Mouse (Mus musculus) adrenal gland, adult 8-10 months (tissue): ENCODE results near the gene Krt83. TPM values are rescaled to one million over a fixed set of nuclear protein-coding genes. Genes with fewer than 3 reads are reported as not detected.
A peak's percentile ranks its signal among the peaks of the same experiment; 100 is the strongest.
"Not testable (repeated sequence)": the region's sequence is repeated elsewhere in the genome, so short reads cannot be mapped to it uniquely, and the experiment has no call there.

Experiments
- DNase-seq: peaks from one replicate; pipeline ENCODE4 v3.0.0; 2022
- total RNA-seq, 4 experiments: library from RNA; stranded (reverse); gene quantifications; 2 replicates each; pipeline ENCODE4 v1.2.4; 2022

The Krt83 gene
- total RNA-seq = not detected

DNA sequence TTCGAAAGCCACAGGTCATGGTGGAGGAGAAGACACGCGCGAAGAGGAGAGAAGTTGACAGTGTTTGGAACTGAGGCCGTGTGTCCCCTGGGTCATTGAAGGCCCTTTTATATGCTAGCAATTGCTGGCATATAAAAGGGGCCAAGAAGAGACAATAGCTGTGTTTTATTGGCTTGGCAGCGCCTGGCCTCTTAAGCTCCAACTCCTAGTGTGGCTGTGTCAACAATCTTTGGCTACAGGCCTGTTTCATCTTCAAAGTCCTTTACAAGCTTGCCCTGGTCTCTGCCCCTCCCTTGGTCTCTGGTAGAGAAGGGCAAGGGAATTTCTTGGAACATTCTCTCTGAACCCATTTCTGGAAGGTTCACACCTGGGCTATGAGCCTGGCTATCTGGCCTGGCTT lies at the start of gene Krt83:
Gene Krt83 (minus strand): TSS at position 82 of the 400 bp plus-strand sequence.
- DNase-seq = no peak

DNA sequence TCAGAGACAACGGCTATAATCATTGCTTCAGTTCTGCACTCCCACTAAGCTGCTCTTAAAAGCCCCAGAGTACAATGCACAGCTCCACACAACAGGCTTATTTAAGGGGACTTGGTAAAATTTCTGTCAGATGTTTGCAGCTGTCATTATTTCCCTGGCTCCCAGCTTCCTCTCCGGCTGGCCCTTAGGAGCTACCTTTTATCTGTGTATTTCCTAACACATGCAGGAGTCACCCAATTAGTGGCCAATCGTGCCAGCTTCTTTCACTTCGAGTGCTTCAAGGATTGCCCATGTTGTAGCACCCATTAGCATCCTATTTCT lies 47.2 kb upstream of the Krt83 start:
- no peak for DNase-seq

DNA sequence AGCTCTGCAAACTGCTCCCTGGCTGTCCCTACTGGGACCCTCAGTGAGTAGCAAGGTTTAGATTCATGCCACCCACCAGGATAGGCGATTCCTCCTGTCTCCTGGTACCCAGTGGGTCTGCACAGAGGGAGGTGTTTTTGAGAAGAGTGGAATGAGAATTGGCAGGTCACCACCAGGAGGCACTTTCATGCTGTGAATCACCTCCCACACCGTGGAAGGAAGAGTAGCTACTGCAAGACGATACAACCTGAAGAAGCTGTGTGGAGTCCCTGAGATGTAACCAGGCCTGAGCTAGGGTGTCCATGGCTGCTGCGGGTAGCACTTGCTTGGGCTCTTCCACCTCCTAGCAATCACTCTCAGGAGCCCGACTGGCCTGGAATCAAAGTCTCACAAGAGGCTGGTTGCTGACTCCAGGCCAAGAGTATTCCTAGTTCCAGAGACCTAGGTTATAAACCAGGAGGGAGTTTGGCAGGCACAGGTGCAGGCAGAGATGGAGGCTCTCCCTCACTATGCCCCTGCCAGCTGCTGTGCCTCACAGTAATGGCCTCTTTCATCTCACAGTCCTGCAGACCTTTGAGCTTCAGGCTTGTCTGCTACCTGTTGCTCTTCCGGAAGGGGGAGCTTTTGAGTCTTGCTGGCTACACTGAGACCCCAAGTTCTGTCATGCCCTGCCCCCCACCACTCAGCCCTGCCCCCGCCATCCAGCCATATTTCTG lies 46.7 kb upstream of the Krt83 start:
- DNase-seq = no peak

DNA sequence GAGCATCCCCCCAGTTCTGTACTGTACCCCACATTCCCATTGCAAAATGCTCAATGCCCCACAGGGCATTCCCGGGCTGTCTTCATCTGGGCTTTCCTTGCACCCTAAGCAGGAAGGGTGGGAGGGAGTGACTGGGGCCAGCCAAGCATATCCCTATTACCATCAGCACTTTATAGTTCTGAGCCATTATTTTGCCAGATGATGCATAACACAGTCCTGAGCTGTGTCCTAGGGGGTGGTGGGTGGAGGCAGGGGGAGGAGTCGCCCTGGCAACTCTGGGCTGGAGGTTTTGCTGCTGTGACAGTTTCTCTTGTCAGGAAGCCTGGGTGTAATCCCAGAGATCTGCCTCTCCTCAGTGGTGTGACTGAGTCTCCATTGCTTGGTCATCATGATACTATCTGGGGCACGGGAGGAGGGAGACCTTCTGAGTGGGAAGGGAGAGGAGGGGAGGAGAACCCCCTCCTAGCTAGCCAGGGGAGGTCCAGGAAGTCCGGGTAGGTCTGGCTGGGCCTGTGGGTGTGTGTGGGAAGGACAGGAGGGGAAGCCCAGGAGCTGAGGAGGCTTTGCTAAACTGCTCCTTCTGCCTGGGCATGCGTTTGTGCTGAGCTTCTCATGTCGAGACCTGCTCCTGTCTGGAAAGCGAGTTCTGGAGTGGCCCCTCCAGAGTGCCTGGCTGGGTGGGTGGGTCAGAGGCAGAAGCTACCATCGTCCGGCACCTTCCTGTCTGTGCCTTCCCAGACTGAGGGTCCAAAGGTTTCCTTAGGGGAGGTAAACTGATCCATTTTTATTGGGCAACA lies 44.9 kb upstream of the Krt83 start:
- no peak for DNase-seq

DNA sequence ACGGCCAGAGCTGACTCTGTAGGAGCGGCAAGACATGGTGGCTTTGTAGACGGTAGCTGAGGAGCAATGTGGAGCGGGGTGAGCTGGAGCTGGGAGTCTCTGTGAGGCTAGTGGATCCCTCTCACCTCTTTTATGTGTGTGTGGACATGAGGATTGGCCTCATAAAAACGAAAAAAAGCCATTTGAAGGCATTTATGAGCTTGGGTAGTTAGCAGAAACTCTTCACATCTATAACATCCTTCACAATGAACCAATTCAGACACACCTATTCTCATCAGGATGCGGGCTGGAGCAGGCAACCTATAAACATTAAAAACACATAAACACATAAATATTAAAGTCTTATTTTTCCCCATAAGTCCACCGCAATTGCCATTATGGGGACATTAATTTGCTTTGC lies 41.4 kb upstream of the Krt83 start, which contains the start of gene Krt84:
Gene Krt84 (minus strand): TSS at position 101 of the 400 bp plus-strand sequence.
- DNase-seq = no peak

DNA sequence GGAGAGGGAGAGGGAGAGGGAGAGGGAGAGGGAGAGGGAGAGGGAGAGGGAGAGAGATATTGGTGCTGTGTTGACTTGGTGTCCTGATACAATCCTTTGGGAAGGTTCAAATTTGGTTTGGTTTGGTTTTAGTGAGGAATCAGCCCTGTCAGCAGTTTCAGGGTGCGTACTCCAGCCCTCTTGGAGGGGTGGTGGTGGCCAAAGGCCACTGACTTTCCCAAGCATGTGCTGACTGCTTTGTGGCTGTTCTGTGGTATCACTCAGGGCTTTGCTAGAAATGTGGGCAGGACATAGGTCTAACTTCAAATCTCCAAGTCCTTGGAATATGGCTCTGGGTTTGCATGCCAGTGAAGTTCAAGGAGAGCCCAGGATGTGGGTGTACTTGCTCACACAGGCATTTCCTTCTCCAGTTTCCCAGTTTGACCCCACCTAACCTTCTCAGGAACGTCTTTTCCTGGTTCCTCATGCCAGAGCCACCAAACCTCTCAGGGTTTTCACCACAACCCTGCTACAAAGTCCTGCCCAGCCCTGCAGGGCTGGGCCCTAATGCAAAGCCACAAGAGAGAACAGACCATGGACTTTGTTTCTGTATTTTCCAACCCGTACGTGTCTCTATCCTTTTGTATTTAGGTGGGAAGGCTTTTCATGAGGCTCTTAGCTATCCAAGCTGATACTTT lies 31.4 kb upstream of the Krt83 start:
- DNase-seq = no peak

DNA sequence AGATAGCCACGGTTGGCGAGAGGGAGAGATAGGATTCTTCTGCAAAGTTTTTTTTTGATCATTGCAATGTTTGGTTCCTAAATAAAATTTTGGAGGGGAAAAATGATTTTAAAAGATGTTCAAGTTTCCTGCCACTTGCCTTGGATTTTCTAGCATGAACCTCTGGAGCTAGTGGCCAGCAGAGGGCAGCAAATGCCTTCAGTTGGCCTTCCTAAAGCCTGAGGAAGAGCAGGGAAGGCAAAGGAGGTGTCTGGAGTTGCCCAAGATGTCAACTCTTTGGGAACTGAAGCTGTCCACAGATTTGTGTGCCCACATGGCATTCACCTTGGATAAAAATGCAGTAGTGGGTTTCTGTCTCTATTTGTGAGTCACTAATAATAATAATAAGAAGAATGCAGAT lies 28.5 kb upstream of the Krt83 start:
- DNase-seq = peak; percentile 50

DNA sequence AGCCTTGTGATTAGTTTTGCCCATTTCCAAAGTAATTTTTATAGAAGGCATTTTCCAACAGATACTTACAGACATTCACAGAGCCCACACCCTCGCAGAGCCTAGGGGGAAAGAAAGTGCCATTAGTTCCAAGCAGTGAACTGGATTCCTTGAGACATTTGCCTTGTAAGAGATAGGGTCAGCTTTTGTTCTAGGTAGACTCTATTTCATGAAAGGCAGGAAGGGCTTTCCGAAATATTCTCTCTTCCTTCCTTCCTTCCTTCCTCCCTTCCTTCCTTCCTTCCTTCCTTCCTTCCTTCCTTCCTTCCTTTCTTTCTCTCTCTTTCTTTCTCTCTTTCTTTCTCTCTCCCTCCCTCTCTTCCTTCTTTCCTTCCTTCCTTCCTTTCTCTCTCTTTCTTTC lies 25.8 kb upstream of the Krt83 start, which contains the start of gene Gm49425:
Gene Gm49425 (minus strand): TSS at position 101 of the 400 bp plus-strand sequence.
- DNase-seq = not testable (repeated sequence)

DNA sequence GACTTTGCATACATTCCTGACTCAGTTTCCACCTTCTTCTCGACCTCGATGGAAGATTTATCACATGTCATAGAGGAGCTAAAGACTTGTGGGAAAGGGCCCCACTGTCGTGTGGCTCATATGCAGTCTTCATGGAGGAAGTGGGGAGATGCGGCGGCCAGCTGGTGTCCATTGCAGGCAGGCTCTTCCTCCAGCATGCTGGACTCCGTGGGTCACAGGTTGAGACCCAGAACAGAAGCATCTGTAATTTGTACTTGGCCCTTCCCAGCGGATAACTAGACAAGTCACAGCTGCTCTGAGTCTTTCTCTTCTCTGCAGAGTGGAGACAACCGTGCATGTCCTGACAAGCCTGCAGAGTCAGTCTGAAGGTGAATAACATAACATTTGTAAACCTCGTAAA lies 16.9 kb upstream of the Krt83 start:
- no peak for DNase-seq

DNA sequence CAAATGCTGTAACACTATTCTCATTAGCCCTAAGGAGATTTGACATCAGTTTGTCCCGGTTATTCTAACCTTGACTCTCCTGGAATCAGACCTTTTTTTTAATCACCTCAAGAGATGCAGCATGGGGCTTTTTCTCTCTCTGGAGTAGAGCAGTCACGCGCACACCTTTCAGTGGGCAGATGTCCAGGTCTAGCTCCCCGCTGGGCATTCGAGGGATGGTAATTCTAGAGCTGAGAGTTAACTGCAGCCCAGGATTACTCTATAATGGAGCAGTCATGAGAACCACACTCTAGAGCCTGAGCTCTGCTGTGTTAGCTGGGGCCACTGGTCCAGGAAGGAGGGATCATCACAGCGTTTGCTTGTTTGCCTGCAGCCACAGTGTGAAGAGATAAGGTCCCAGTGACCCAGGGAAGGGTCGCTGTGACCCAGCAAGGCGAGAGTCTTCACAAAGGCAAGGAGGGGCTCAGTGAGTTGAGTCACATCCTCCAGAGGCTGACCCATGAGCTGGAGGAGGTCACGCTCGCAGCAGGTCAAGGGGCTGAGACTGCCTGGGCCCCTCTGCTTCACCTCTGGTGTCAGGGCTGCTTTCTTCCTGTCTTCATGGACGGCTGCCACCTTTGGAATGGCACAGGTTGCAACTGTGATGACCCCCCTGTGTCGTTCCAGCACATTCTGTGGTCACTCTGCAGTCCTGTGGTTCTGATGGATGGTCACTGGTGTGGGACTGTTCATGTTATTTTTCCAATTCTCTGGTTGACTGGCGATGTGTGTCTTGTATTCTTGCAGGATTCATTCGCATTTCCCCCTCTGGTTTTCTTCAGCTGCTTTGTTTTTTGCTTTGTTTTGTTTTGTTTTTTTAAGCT lies 15.8 kb upstream of the Krt83 start:
- DNase-seq = no peak

DNA sequence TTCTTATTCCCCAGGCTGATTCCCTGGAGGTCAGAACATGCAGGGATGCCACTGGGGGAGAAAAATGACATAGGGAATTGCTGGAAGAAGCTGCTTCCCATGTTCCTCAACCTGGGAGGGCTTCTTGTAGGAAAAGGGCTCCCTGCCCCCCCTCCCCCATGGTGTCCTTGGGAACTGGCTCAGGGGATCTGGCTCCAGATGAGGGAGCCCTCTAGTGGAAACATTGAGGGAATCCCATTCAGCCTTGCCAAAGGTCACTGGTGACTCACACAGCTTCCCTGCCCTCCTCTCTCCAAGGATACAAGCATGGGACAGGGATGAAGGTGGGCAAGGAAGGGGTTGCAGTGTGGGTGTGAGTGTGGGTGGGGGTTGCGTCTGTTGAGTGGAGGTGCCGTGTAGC lies 5.9 kb upstream of the Krt83 start:
- peak; percentile 77 for DNase-seq

DNA sequence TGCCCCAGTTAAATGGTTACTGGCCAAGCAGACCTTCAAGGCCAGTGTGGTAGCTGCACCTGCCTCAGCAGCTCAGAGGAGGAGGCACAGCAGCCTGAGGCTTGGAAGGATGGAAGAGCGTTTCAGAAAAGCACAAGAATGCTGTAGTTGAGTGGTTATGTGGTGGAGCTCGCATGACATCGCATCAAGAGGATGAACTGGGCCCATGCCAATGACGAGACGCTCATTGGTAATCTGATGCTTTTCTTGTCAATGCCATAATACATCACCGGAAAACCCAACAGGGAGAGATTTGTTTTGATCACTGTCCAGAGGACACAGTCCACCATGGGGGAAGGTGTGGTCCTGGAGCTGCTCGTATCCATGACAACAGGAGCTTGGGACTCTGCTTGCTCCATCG lies 4.0 kb upstream of the Krt83 start:
- no peak for DNase-seq

DNA sequence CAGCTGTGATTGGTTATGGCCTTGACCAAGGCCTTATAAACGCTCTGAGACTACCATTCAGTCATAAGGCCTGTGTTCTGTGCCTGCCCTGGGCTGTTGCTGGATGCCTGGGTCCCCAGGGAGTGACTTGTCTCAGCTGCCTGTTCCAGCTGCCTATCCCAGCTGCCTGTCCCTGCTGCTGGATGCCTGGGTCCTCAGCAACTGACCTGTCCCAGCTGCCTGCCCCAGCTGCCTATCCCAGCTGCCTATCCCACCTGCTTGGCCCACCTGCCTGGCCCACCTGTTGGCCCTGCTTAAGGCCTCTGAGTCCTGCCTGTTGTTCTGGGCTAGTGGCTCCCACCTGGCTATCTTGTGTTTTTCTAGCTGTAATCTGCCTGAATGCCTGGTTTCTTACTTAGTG lies 2.9 kb upstream of the Krt83 start:
- no peak for DNase-seq

DNA sequence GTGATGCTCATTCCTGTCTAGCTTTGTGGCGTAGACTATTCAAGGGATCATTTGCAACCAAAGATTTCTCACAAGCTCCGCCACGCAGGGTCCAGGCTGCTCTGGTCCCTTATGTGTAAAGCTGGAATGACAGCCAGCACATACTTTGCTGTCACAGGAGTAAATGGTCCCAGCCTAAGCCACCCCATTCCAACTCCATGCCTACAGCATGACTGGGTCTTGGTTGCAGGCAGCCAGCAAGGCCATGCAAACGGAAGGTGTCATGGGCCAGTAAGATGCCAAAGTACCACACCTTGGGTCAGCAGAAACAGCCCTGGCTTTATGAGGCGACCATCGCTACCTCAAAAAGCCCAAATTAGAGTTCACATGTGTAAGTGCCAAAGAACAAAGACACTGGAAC lies 2.4 kb upstream of the Krt83 start:
- no peak for DNase-seq

DNA sequence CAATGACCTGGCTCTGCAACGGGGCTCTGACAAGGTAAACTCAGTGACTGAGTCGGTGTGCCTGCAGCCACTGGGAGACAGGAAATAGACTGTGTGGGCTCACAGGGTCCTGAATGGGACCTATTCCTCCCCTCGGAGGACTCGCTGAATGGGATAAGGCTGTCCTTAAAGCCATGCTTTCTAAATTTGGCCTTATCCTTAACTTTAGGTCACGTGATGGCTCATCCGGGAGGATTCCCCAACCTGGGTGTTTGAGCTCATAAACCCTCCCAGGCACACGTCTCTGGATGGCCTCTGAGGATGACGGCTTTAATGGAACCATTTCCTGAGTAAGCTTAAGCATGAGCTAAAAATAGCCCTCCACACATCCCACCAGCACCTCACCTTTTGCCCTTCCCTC lies 1.4 kb upstream of the Krt83 start:
- DNase-seq = no peak

DNA sequence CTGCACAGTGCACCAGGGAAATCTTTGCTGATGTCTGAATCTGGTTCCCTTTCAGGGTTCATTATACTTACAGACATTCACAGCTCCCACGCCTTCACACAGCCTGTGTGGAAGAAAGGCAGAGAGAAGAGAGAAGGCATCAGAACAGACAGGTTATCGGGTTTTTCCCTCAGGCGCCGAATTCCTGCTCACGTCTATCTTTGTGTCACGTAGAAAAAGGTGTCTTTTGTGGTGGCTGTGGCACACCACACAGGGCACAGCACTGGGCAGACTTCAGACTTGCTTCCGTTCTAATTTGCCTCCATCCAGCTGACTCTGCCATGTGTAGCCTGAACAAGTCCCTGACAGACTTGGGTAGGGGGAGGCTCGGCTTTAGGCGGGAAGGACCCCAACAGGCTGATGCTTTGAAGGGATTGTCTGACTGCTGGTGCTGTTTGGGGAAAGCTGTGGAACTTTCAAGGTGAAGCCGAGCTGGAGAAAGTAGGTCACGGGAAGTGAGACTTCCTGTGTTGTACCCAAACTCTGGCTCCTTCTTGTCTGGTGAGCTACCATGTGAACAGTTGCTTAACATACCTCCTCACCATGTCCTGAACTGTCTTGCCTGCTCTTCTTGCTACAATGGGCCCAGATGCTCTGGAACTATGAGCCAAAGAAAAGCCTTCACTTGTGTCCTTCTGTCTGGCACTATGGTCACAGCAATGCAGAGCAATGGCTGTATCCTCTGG lies 5.2 kb downstream of the Krt83 start:
- no peak for DNase-seq

DNA sequence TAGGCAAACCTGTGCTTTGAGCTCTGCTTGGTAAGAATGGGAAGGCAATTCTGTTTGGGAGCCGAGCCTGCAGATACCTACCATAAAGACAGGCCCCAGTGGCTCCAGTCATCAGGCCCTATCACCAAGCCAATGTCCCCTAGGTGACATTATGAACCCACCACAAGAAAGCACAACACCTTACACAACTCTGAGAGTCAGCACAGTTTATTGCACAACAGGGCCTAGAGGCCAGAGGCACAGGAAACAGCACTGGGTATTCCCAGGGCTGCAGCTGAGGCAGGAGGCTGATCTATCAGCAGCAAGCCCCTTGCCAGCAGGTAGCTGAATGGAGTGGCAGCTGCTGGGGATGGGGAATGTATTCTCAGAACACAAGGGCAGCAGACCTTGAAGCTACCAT lies 6.4 kb downstream of the Krt83 start:
- no peak for DNase-seq

DNA sequence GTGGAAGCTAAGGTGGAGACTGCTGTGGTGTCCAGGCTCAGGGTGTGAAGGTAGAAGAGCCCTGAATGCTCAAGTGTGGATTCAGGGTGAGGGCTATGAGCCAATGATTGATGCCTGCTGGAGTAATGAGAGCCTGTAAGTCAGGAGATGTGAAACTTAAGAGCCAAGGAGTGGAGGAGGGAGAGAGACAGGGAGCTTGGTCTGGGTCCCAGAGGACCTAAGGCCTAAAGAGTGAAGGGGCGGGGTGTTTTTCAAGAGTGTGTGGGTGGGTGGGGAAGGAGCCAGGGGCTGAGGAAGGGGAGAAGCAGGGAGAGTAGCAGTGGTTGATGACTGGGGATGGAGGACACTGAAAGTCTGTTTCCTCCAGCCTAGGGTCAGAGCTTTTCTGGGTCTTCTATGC lies 7.7 kb downstream of the Krt83 start:
- no peak for DNase-seq

DNA sequence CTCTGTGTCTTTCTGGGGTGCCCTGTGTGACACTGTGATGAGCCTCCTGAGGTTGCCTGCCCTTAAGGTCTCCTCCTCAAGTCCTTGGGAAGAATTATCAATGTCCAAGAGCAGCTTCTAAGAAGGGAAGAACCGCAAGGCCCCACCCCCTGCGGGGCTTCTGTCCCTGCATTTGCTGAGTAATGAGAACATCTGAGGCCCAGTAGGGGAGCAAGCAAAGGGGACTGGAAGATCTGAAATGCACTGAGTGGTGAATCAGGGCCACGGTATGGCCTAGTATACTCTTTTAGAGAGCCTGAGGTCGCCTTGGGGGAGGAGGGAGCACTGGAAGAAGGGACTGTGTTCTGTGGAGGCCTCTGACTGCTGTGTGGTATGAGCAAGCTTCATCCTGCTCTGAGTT lies 9.3 kb downstream of the Krt83 start:
- no peak for DNase-seq

DNA sequence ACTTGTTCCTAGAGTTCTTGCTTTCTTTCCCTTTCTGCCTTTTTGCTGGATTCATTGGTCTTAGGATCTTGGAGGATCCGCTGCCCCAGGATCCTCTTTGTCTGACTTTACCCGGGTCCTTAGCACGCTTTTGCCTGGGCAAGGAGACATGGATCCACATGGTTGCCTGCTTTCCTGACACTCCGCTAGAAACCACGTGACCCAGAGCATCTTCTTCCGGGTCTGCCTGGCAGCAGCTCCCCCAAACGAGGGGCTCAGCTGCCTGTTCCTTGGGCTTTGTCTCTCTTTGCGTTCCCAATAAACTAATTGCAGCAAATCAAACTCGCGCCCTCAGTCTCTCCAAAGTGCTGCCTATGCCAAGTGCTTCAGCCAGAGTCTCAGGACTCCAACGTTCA lies 11.6 kb downstream of the Krt83 start:
- no peak for DNase-seq

DNA sequence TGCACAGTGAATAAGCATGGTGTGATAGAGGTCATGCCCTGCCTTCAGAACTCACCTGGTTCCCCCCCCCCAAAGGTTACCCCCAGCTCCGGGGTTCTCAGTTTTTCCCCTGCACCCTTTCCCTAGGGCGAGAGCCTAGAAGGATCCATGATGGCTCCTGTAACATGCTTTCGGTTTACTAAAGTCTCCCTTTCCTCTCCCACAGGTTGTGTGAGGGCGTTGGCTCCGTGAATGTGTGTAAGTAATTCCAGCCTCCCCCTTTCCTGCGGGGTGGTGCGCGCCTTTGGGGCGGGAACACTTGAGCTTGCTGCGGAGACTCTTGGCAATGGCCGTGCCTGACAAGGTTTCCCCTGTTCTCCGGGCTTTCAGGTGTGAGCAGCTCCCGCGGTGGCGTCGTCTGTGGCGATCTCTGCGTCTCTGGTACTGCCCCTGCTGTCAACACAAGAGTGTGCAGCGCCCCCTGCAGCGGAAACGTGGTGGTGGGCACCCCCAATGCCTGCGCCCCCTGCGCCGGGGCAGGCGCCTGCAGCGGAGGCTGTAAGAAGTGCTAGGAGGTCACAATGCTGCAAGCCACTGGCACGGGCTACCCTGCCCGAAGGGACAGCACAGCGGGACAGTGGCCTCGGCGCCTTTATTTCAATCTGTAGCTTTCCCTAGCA lies 12.2 kb downstream of the Krt83 start:
- DNase-seq = no peak
